Mouse (Mus musculus): ENCODE measurements around the gene Slc25a28.

The Slc25a28 gene

DNA sequence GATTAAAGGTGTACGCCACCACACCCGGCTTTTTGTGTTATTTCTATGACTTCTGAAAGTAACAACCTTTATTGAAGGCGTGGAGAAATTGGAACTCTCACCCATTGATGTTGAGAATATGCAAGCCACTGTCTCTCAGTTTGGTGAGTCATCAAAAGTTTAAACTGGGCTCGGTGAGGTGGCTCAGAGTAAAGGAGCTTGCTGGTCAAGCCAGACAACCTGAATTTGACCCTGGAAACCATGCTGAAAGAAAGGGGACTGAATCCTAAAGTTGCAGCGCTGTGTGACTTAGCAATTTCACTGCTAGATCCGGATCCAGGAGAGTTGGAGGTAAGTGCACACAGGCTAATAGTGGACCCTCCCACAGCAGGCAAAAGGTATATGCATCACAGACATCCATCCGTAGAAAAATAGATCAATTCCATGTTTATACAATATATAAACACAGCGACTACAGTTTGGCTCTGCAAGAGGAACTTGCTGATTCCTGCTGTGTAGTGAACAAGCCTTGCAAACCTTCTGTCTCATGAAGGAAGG lies 3.9 kb upstream of the Slc25a28 start:
- in situ Hi-C loops (cut with MboI, MseI): loop anchor here (5.0 to 25.0 kb wide), 3 partner anchors 79 to 1166 kb away; partner anchors contain the start of genes Got1 and R3hcc1l

DNA sequence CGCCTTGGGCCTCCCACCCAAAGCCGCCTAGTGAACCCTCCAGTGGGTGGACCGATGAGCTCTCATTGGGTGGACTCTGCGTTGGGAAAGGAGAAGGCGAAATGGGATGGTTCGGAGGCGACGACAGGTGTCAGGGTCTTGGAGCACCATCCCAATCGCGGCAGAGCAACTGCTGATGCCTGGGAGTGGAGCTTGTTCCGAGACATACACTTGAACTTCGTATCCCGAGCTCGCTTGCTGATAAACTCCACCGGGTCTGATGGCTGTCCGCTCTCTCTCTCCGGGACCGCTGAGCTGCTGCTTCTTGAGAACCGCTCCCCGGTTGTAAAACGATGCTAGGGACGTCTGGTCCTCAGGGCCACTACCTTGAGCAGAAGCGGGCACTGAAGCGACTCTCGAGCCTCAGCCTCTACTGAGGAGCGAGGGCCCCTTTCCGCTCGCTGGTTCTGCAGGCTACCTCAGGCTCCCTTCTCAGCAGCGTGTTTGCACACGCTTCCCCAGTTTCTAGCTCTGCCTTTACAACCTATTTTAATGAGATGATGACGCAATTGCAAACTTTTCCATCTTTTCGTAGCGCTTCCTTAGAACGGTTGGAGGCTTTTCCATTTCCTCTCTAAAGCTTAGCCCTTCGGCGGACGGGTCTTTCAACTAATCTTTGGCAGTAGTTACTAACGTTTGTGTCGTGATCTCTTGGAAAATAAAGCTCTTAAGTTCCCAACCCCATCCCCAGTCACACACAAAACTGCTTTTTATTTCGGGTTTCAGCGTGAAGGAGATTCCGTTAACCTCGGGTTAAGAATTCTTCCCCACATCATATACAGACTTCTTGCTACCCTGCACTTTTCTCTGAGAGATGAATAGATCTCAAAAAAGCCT lies 1.1 kb upstream of the Slc25a28 start:
- in situ Hi-C loops (cut with MboI, MseI): loop anchor here (5.0 to 25.0 kb wide), 3 partner anchors 82 to 1163 kb away; partner anchors contain the start of genes Got1 and R3hcc1l

DNA sequence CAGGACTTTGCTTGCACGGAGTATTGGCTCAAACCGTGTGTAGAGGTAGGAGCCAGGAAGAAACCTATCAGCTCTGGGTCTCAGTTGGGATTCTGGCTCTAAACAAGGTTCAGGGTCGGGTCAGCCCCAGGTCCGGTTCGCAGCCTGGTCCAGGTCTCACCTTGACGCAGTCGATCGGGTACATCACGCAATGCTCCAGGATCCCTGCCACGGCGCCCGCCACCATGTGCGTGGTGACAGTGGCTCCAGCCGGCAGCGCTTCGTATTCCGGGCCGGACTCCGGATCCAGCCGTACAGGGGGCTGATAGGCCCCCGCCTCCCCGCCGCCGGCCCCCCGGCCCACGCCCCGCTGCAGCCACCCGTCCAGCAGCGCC lies 378 bp downstream of the Slc25a28 start:
- in situ Hi-C loops (cut with MboI, MseI): no loop called here

DNA sequence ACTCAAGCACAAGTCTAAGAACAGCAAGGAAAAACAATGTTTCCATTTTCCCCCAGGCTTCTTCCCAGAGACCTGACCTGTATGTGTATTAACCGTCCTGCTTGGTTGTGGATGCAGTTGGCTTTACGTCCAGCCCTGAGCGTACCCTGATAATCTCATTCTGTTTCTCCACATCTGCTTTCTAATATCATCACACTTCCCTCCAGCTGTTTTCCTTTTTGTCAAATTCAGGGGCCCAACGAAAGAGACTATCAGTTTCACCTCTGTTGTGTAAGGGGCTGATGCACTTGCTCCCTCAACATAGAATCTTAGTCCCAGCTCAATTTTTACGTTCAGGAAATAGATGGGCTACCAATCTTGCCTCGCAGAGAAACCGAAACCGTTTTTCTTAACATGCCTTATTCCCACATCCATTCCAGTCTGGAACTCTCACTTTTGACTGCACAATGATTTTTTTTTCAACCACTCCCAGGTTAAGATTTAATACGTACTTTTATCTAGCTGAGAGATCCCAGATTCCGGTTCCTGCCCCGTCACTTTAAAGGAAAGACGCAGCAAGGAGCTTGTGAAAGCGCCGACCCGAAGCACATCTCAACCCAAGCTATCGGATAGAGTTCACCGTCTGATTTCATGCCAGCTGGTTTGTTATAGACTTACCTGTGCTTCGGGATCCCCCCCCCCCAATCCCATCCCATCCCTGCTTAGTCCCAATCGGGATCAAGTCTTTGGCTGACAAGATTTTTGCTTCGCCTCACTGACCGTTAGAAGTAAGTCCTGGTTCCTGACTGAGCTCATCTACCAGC lies 967 bp downstream of the Slc25a28 start:
- in situ Hi-C loops (cut with MboI, MseI): no loop called here

DNA sequence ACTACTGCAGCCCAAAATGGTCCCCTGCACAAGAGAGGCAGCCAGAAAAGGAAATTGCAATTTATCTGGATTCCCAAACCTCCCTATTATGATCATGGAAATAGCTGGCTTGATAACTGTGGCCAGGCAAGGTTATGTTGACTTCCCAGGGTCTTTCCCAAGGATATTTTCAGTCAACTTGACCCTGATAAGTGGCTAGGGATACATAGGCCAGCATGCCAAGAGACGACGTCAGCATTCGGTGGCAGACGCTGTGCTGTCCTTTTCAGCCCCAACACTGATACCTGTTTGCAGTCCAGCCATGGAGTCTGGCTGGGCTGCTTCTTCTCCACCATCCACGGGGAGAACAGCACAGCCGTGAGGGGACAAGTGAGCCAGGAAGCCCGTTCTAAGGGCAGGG lies 3.6 kb downstream of the Slc25a28 start:
- in situ Hi-C loops (cut with MboI, MseI): no loop called here

DNA sequence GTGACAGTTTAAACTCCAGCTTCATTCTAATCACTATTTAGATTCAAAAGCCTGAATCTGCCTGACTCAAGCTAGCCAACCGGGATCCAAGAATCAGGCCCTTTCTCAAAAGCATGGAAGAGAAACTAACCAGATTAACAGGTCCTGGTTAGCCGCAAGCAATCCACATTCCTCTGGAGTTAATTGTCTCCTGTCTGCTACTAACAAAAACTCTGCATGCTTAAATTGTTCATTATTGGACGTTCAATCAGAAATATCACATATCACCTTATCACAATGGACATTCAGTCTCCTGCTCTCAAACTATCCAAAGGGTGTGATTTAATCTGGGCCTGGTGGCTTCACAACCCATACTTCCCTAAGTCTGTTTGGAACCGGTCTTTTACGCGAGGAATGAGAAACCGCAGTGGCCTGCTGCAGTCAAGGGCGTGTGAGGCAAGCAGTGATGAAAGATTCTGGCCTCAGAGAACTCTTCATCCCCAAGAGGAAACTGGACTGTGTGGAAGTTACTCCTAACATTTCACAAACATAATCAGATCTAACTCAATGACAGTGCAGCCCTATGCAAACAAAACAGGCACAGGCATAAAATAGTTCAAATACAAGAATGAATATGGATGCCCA lies 5.4 kb downstream of the Slc25a28 start:
- in situ Hi-C loops (cut with MboI, MseI): loop anchor here (5.0 kb wide), 1 partner anchor 42 kb away; no protein-coding TSS in a partner anchor

DNA sequence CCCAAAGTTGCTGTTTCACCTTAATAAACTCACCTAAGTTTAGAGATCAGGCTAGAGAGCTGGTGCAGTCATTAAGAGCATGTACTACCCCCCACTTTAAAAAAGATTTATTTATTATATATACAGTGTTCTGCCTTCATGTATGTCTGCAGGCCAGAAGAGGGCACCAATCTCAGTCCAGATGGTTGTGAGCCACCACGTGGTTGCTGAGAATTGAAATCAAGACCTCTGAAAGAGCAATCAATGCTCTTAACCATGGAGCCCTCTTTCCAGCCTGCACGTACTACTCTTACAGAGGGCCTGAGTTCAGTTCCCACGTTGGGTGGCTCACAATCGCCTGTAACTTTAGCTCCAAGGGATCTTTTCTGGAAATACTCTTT lies 7.3 kb downstream of the Slc25a28 start:
- in situ Hi-C loops (cut with MboI, MseI): loop anchor here (5.0 kb wide), 1 partner anchor 40 kb away; no protein-coding TSS in a partner anchor

DNA sequence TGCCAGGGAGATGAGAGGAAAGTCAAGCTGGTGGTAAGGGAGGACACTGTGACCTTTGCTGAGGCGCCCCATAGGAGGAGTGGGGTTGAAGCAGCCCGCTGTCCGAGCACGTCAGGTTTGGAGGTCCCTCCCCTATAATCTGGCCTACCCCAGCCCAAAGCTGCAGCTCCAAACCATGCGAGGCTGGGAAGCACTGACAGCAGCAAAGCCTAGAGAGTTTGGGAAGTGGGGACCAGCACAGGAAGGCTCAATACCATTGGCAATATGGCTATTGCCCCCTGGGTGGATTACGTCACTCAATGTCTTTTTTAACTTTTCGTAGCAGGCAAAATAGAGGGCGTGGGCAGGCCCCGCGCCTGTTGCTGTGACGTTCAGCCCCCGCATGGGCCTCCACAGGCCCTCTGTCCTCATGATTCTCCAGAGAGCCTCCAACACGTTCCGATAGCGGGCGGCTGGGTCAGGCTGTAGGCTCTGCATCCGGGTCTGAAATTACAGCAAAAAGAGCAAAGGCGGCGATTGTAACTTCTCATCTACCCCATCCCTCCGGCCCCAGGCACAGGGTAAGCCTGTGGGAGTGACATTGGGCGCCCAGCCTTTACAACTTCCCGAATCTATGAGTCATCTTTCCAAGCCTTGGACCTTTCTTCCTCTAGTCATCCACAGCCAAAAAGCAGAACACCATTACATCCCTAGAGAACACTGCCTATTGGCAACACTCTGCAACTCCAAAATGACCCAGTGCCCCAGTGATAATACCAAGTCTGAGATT lies 7.8 kb downstream of the Slc25a28 start:
- in situ Hi-C loops (cut with MboI, MseI): loop anchor here (5.0 kb wide), 1 partner anchor 40 kb away; no protein-coding TSS in a partner anchor

DNA sequence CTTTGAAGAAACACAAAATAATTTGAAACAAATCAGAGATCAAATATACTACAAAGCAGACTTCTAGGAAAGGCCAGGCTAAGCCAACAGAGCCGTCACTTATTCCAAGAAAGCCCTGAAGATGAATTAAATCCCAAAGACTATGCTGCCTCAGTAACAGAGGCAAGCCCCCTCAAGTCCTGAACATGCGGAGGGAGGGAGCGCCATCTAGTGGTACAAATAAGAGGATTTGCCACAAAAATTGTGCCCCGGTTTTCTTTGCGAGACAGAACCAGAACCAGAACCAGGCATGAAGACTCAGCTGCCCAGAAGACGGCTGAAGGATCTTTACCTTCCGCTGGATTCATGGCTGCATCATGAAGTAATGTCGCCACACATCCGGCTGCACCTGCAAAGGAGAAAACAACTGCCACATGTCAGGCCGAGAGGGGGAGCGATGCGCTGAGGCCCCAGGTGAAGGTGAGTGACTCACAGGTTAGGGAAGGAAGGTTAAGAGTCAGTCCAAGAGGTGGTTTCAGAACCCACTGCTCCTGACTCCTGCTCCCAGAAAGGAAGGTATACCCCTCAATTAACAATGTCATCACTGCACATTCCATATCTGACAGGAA lies 9.1 kb downstream of the Slc25a28 start:
- in situ Hi-C loops (cut with MboI, MseI): loop anchor here (5.0 kb wide), 1 partner anchor 38 kb away; no protein-coding TSS in a partner anchor

DNA sequence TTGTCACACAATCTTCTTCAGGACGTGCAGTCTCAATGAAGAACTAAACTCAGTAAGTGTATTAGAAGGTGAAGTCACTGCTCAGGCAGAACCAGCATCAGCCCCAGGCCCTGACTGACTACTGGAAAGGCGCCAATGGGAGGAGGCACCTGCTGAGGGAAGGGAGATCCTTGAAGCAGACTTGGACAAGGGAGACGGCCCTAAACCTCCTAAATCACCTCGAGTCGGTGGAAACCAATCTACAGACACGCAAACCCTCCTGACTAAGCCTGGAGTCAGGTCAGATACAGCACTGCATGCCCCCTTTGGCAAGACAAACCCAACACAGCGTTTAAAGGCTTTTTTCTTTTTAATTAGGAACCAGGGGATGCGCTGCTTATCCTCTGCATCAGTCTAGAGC lies 11.2 kb downstream of the Slc25a28 start:
- in situ Hi-C loops (cut with MboI, MseI): no loop called here

DNA sequence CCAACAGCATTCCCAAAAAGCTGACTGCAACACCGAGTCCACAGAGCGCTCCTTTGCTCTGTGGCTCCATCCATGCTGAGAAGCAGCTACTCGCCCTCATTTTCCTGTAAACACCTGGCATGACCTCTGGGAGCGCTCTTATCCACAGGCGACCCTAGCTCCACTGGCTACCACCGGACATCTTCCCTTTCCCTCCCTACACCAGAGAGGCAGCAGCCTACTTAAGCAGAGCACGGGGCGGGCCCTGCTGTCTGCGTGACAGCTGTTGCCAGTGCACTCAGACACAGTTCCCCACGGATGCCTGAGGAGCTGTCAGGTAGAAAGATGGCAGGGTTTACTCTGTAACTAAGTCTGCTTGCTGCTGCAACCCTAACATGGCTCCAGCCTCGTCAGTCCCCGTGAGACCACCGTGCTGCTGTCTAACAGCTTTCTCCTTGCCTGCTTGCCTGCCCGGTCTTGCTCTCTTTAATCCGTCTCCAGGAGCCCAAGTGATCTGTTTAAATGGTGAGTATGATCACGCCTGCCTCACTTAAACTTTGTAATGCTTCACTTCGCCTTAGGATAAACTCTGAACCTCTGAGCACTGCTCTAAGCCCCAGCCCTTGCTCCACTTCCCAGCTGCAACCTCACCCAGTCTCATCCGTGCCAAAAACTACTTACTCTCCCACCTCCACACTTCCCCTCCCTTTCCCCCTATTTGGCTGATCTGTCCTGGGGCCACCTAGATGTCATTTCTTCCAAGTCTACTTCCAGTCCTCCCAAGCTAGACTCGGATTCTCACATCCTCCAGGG lies 12.3 kb downstream of the Slc25a28 start:
- in situ Hi-C loops (cut with MboI, MseI): no loop called here

DNA sequence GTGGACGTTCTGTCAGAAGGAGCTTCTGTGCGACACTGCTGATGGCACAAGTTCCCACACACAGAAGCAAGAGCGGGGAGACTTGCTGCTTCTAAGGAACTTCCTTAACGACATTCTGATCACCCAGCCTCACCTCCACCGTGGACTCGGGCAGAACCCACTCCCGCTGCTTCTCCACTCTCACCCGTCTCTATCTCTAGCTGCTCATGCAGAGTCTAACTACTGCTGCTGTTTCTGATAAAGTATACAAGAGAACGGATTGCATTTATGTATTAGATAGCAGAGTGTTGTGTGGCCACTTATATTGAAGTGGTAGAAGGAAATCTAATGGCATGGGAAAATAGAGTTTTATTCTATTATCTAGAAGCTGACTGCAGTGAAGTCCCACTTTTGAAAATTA lies 13.9 kb downstream of the Slc25a28 start:
- in situ Hi-C loops (cut with MboI, MseI): no loop called here

DNA sequence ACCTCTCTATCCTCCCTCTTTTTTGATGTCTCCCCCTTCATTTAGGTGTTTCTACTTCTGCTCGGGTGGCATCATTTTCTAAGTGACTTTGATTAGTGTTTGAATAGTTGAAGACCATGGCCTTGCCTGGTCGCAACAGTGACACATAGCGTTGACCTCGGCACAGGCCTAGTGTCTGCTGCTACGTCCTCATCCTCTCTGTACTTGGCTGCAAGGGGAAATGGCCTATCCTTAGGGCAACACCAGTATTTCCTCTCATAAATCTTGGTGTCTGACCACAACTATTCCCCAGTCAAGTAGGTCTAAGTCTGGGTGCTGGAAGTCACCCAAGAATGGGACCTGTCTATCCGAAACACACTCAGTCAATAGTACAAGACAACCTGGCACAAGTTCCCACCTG lies 15.0 kb downstream of the Slc25a28 start:
- in situ Hi-C loops (cut with MboI, MseI): no loop called here

DNA sequence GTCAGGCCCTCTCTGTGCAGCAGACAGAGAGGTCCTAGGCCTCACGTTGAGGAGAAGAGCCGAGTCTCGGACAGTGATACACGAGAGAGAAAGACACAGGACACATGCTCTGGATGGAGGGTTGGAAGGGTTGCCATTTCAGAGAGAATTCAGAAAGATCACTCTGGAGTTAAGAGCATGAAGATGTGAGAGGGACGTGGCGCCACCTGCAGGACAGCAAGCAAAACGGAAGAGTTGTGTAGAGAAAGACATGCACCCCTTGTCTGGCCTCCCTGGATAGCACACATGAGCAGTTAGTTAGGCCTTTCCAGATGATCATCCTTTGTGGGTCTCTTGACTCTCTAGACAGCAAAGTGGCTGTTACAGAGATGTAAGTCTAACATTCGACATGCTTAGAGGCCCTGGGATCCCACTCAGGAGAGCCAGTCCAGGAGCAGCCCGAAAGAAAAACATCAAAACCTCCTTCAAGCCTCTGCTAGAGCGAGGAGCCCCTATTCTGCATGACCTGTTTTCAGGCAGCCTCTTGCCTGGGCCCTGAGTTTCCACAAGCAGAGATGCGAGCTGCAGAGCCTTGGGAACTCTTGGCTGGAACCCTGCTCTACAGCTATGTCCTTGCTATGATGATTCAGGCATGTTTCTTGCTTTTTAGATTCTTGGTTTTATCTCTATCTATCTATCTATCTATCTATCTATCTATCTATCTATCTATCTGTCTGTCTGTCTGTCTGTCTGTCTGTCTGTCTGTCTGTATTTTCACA lies 18.8 kb downstream of the Slc25a28 start:
- in situ Hi-C loops (cut with MboI, MseI): no loop called here

DNA sequence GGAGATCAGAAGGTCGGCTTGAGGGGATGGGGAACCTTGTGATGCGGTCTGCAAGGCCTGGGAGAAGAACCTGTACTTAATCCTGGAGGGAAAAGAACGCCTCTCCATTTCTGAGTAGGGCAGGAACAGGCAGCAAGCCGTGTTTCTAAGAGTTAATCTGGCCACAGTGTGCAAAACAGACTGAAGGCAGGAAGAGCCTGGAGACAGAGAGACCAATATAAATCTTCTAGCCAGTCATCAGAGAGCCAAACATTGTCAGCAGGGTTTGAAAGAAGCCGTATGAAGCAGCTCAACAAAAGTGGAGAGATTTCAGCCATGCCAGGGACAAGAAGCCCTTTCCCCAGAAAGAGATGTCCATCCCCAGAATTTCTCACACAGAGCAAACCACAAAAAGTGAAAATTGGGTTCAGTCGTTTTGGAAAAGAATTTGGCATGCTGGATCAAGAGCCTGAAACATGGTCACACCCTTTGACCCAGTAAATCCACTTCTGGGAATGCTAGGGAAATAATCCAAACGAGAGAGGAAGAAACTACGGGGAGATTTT lies 23.4 kb downstream of the Slc25a28 start:
- in situ Hi-C loops (cut with MboI, MseI): no loop called here

DNA sequence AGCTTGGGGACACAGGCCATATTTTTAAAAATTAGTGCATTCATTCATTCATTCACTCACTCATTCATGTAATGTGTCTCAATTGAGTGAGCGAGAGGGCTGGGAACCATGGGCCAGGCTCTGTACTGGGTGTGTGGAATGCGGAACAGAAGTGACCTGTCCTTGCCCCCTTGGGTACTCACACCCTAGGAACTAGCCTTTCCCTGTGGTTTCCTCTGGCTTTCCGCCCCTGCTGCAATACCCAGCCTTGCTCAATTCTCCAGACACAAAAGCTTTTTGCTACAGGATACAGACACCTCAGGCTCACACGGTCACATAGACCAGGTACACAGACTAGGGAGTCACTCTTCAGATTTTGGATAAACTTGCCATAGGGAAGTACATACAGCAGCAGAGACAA lies 26.3 kb downstream of the Slc25a28 start:
- in situ Hi-C loops (cut with MboI, MseI): no loop called here

DNA sequence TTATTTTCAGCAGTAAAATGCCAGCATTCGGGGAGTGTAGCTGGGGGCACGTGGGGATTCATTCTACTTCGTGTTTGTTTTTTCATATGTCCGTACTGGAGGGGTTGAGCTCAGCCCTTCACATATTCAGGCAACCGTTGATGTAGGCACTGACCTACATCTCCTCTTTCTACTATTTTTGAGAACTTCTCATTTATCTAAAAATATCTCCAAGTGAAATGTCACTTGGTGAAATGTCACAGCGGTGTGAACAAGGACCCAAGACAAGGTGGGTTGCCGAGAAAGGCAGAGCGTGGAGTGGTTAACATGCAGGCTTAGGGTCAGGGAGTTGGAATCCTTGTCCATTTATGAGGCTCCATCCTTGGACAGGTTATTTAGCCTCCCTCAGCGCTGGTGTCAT lies 27.4 kb downstream of the Slc25a28 start:
- in situ Hi-C loops (cut with MboI, MseI): no loop called here

DNA sequence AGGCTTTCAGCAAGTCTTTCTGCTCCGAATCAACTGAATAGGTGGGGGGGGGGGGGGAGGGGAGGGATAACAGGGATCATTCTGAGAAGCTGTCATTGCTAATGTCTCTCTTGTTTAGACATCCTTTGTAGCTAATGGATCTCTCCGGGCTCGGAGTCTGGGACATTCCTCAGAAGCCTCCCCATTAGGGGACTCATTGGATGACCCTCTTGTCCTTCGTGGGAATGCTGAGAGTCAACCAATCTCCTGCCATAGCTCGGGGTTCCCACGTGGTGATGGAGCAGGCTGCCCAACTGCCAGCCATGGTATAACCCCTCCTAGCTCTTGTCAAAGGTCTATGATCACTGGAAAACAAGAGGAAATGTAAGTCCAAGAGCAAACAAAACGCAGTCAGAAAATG lies 27.8 kb downstream of the Slc25a28 start:
- in situ Hi-C loops (cut with MboI, MseI): no loop called here

DNA sequence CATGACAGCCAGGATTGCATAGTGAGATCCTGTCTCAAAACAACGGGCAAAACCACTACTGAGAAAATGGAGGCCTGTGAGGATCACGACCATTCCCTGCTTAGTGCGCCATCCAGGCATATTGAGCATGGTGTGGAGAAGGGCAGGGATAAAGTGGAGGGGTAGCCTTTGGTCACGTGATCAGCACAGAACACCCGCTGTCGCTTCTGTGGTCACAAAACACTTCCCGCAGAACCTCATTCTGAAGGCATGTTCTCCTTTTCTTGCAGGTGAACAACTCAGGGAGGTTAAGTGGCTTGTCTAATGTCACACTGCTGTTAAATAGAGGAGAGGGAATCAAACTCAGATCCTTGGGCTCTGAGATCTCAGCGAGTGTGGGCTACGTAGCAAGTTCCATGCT lies 29.2 kb downstream of the Slc25a28 start:
- in situ Hi-C loops (cut with MboI, MseI): no loop called here
